Mouse (Mus musculus) left cerebral cortex, adult 18-20 months (tissue): ENCODE measurements around the gene Ak7. TPM values are rescaled to one million over a fixed set of nuclear protein-coding genes. Genes with fewer than 3 reads are reported as not detected.
A peak's percentile ranks its signal among the peaks of the same experiment; 100 is the strongest.

Experiments
- DNase-seq, 2 experiments: peaks; one replicate each; pipeline ENCODE4 v3.0.0; 2021 to 2022; ENCODE audit warnings: low spot score in 2 of 2, mixed read lengths in 1 of 2
- long read RNA-seq, 2 experiments: library from polyadenylated mRNA; stranded (forward); transcript quantifications; one replicate each; pipeline ENCODE4 v2.0.0; 2021
- total RNA-seq, 2 experiments: library from RNA; stranded (reverse); gene quantifications; 2 replicates each; pipeline ENCODE4 v1.2.3; 2021

Gene Ak7
- 1 to 10 TPM in 1 of 2 experiments, not detected in 1; 1.2 TPM for total RNA-seq
- long read RNA-seq, experiment 1 = 0 reads
- long read RNA-seq, experiment 2 = 0 reads

GRCm38 (mm10) chr12:105705799-105706487, at the start of gene Ak7:
Gene Ak7, plus strand, starts transcription at chr12:105705976.
- DNase-seq = no peak

- no peak for DNase-seq
Measured at GRCm38 (mm10) chr12:105676274-105676673, 29.5 kb upstream of the Ak7 start.

GRCm38 (mm10) chr12:105678211-105678610, 27.6 kb upstream of the Ak7 start:
- no peak for DNase-seq

GRCm38 (mm10) chr12:105678762-105679161, 27.0 kb upstream of the Ak7 start:
- DNase-seq = no peak

- DNase-seq = peak; percentile 9 to 24
Measured at GRCm38 (mm10) chr12:105683933-105684901, 21.6 kb upstream of the Ak7 start, which contains the start of gene Gskip. Gene Gskip, plus strand, starts transcription at chr12:105684829.

- peak; percentile 97 to 98 for DNase-seq
Measured at GRCm38 (mm10) chr12:105685001-105685691, 20.6 kb upstream of the Ak7 start, which contains the start of gene Atg2b. Gene Atg2b, minus strand, starts transcription at chr12:105685211.

- no peak for DNase-seq
Measured at GRCm38 (mm10) chr12:105686791-105687190, 19.0 kb upstream of the Ak7 start.

GRCm38 (mm10) chr12:105687416-105687815, 18.4 kb upstream of the Ak7 start:
- DNase-seq = no peak

GRCm38 (mm10) chr12:105688546-105688945, 17.2 kb upstream of the Ak7 start:
- no peak for DNase-seq

- no peak for DNase-seq
Measured at GRCm38 (mm10) chr12:105689435-105689834, 16.3 kb upstream of the Ak7 start.

GRCm38 (mm10) chr12:105694021-105694420, 11.8 kb upstream of the Ak7 start:
- DNase-seq = no peak

GRCm38 (mm10) chr12:105695848-105696247, 9.9 kb upstream of the Ak7 start:
- DNase-seq = no peak

GRCm38 (mm10) chr12:105697104-105697780, 8.5 kb upstream of the Ak7 start:
- DNase-seq = no peak

- DNase-seq = no peak
Measured at GRCm38 (mm10) chr12:105700433-105700832, 5.3 kb upstream of the Ak7 start.

- peak; percentile 51 to 67 for DNase-seq
Measured at GRCm38 (mm10) chr12:105718616-105719015, 12.8 kb downstream of the Ak7 start.

- no peak for DNase-seq
Measured at GRCm38 (mm10) chr12:105720196-105720595, 14.4 kb downstream of the Ak7 start.

- DNase-seq = no peak
Measured at GRCm38 (mm10) chr12:105721452-105722132, 15.8 kb downstream of the Ak7 start.

- peak; percentile 8 to 19 for DNase-seq
Measured at GRCm38 (mm10) chr12:105722657-105723056, 16.9 kb downstream of the Ak7 start.

- no peak for DNase-seq
Measured at GRCm38 (mm10) chr12:105724616-105725015, 18.8 kb downstream of the Ak7 start.

GRCm38 (mm10) chr12:105725736-105726135, 20.0 kb downstream of the Ak7 start:
- no peak for DNase-seq
